Mouse (Mus musculus): Measurements from ENCODE around the gene Rab31.

- TF ChIP-seq POLR2A (IDR thresholded peaks at IDR 0.05; ENCODE audit: borderline replicate concordance, control insufficient read depth, low read depth, low read length) (no peak), CTCF (IDR thresholded peaks at IDR 0.05; ENCODE audit: control insufficient read depth, insufficient read depth, low read length) (no peak)
Measured at GRCm38 (mm10) chr17:65608743-65609142, 163.8 kb downstream of the Rab31 start.

Measured in bone marrow, adult 2 months (tissue).